Mouse (Mus musculus): Measurements from ENCODE around the gene Ppp6r1.

DNA sequence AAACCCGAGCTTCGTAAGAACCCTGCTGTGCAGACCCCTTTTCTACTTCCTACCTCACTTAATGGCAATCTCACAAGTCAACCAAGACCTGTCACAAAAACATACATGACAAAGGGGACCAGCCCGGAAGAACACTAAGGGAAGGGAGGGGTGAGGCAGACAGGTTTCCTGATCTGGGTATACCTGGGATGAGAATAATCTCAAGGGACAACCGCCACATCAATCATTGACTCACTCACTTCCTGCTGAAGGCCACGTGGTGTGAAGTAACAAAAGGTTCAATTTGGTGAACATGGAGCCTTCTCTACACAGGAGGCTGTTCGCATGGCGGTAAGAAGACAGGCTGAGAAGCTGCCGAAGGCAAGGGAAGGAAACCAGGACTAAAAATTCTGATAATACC is 7.2 kb downstream of the Ppp6r1 start:
- TF ChIP-seq CTCF (IDR thresholded peaks at IDR 0.05; ENCODE audit: low read depth, low read length) = no peak
- no peak for TF ChIP-seq TAL1 (conservative IDR thresholded peaks at IDR 0.05; ENCODE audit: low read depth, low read length)

All from G1E (cell line).